Mouse (Mus musculus): ENCODE measurements around the gene Ntm. TPM values are rescaled to one million over a fixed set of nuclear protein-coding genes. Genes with fewer than 3 reads are reported as not detected.

Gene Ntm
- polyA plus RNA-seq, 1 experiment from 2014 or later, result 20.1 TPM

DNA sequence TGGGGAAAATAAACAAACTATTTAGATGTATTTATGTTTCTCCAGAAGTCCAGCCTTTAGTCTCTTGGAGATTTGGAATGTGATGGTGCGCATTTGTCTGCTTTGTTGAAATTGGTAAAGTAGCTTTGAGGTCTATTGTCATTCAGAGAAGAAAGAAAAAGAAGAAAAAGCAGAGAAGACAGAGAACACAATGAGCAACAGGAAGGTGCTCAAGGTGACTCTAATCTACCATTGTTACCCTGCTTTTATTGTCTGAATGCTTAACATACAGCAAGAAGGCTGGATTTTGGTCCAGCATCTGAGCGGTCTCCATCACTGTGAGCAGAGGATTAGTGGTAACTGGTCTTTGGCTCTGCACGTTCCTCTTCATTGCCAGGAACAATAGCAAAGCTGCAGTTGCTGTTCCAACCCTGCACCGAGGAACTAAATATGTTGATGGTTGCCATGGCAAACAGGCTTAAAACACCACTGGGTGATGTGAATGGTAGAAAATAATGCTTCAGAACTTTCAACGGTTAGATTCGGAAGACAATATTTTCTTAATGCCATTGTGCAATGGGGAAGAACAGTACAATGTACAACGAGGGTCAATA, 350.8 kb downstream of the Ntm start:
- H3K36me3 ChIP-seq, result no peaks in the 10 kb centered on the region
- no peaks in the 10 kb centered on the region for H3K9me3 ChIP-seq
- WGBS, result 86% methylated on average over 7 of the region's 7 CpGs
- no peak overlapping the region for H3K4me2 ChIP-seq
- no peak for ATAC-seq (ENCODE audit: insufficient number of reproducible peaks, insufficient read depth, low FRiP score, low TSS enrichment, low read depth)
- no peak overlapping the region for H3K9ac ChIP-seq (replicated peaks)
- no peaks in the 10 kb centered on the region for H3K27me3 ChIP-seq
- no peak overlapping the region for H3K4me3 ChIP-seq (replicated peaks)
- no peak overlapping the region for H3K27ac ChIP-seq
- peaks cover 14% of the 10 kb centered on the region for H3K4me1 ChIP-seq (replicated peaks)

DNA sequence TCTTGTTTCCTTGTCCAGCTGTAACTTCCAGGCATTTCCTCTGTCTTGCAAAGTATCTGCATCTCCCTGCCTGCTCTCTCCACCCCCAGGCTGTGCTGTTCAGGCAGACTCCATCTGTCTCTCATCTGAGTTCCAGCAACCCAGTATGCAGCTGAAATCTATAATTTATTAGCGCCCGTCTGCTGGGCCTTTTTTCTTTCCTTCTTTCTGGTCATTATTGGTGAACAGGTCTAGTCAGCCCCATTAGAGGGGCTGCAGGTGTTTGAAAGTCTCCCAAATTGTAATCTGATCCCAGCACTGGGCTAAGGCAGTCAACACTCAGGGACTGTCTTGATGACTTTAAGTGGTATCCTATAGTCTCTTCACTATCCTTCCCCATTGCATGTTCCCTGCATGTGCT, 352.1 kb downstream of the Ntm start:
- Histone ChIP-seq H3K4me2 (no peak overlapping the region), H3K4me3 (replicated peaks) (no peak overlapping the region), H3K4me1 (replicated peaks) (peaks cover 14% of the 10 kb centered on the region), H3K27me3 (no peaks in the 10 kb centered on the region), H3K27ac (peak overlapping the region; percentile 3; the same call in 1 of the 2 replicates), H3K9ac (replicated peaks) (no peak overlapping the region), H3K36me3 (no peaks in the 10 kb centered on the region), H3K9me3 (no peaks in the 10 kb centered on the region)
- peak; percentile 56; the same call in 1 of the 2 replicates for ATAC-seq (ENCODE audit: insufficient number of reproducible peaks, insufficient read depth, low FRiP score, low TSS enrichment, low read depth)
- 13% methylated on average over 2 of the region's 2 CpGs for WGBS

DNA sequence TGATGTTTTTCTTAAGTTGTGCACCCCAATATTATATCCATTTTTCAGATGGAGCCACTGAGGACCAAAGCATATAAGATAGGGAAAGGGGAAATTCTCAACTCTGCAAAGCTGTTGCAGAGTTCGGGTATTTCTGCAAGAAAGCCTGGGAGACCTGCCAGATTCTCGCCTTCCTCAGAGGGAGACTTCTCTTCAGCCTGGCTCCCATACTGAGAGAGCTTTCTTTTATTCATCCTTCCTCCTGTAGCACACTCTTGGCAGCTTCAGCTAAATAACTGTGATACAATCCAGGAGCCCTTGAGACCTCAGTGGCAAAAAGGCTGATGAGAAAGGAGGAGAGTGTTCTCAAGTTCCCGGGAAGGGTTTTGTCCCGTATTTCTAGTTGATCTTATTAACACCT, 365.3 kb downstream of the Ntm start:
- ATAC-seq (ENCODE audit: insufficient number of reproducible peaks, insufficient read depth, low FRiP score, low TSS enrichment, low read depth), result no peak
- Histone ChIP-seq H3K27ac (no peak overlapping the region), H3K27me3 (peaks cover 17% of the 10 kb centered on the region; the same call in 1 of the 2 replicates), H3K4me2 (no peak overlapping the region), H3K4me3 (replicated peaks) (no peak overlapping the region), H3K9me3 (no peaks in the 10 kb centered on the region), H3K4me1 (replicated peaks) (no peaks in the 10 kb centered on the region), H3K9ac (replicated peaks) (no peak overlapping the region), H3K36me3 (no peaks in the 10 kb centered on the region)
- WGBS, result 19% methylated on average over 4 of the region's 4 CpGs

DNA sequence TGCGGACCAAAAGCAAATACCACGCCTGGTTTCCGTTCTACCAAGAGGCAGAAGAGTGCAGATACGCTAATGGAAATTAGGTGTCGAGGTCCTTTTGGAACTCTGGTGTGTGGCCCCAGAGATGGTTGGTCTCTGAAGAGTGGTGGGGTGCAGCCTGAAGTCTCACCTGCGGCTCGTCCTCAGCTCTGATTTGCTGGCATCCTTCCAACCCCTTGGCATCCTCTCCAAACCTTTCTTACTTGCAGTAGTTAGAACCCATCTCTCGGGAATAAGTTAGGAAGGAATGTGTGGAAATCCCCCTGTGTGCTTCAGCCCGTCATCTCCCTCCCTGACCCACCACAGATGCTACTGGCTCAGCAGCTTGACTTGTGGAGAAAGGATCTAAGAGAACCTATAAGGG, 367.6 kb downstream of the Ntm start:
- Histone ChIP-seq H3K27me3 (peaks cover 17% of the 10 kb centered on the region; the same call in 1 of the 2 replicates), H3K4me1 (replicated peaks) (no peaks in the 10 kb centered on the region), H3K27ac (no peak overlapping the region), H3K36me3 (no peaks in the 10 kb centered on the region), H3K9me3 (no peaks in the 10 kb centered on the region), H3K4me3 (replicated peaks) (no peak overlapping the region), H3K9ac (replicated peaks) (no peak overlapping the region), H3K4me2 (no peak overlapping the region)
- no peak for ATAC-seq (ENCODE audit: insufficient number of reproducible peaks, insufficient read depth, low FRiP score, low TSS enrichment, low read depth)
- 81% methylated on average over 9 of the region's 9 CpGs for WGBS

DNA sequence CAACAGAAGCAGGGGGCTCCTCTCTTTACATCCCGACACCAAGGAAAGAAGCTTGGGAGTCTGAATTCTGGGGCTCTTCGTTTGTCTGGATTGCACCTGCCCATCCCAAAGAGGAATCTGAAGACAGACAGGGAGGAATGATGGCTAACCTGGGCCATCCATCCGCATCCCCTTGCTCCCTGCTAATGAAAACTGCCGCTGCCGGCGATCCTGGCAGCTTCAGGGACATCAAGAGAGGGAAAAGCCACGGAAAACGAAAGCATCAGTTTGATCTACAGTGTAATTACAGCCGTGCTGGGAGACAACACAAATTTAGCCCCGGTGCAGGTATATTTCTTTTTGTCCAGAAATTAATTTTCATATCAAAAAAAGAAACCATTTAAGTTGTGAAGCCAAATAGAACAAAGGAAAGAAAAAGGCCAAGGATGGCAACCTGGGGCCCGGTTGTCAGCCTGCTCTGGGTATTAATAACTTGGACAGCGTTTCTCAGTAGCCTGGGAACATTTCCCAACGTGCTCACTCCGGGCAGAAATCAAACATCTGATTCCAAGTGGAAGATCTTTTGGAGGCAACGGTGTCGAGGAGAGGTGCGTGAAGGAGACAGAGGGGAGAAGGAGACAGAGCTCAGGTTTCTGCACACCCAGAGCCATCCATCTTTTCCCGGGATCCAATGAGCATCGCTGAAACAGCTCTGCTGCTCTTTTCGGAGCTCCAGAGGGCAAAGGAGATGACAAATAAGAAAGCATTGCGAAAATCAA, 368.2 kb downstream of the Ntm start:
- Histone ChIP-seq H3K36me3 (no peaks in the 10 kb centered on the region), H3K9ac (replicated peaks) (no peak overlapping the region), H3K27ac (no peak overlapping the region), H3K4me2 (no peak overlapping the region), H3K4me3 (replicated peaks) (no peak overlapping the region), H3K4me1 (replicated peaks) (no peaks in the 10 kb centered on the region), H3K9me3 (no peaks in the 10 kb centered on the region), H3K27me3 (peaks cover 17% of the 10 kb centered on the region; the same call in 1 of the 2 replicates)
- 72% methylated on average over 21 of the region's 21 CpGs for WGBS
- ATAC-seq (ENCODE audit: insufficient number of reproducible peaks, insufficient read depth, low FRiP score, low TSS enrichment, low read depth), result no peak

DNA sequence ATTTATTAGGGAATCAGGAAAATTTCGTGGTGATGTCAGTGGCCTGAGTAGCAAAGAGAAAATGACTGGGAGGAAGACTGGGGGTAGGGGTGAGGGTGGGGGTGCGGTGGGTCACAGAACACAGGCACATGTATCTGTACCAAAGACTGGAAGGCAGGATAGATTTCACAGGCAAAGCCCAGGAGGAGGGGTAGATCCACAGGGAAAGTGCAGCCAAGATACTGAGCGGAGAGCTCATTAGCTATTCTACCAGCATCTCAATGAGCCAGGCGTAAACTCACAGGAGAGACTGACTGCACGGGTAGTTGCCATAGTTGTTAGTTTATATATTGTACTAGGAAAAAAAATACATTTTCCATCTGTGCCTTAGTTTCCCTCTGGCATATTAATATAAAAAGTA, 375.6 kb downstream of the Ntm start:
- ATAC-seq (ENCODE audit: insufficient number of reproducible peaks, insufficient read depth, low FRiP score, low TSS enrichment, low read depth), result no peak
- WGBS, result 70% methylated on average over 5 of the region's 5 CpGs

DNA sequence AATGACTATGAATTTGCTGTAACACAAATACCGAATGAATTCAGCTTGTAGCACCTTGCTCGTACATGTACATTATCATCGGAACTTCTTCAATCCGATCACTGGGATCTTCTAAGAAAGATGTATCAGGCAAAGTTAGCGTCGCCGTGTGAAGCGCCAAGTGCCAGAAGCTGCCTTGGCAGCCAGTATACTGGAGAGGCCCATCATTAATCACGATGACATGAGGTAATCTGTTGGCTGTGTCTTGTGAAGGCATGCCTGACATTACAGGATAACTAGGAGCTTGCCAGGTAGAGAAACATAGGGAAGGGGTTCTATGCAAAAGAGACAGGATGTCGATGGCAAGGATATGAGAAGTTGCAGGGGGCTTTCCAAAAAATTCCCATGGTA, 376.6 kb downstream of the Ntm start:
- H3K36me3 ChIP-seq, result no peaks in the 10 kb centered on the region
- H3K4me3 ChIP-seq (replicated peaks), result no peak overlapping the region
- H3K27me3 ChIP-seq, result no peaks in the 10 kb centered on the region; the same call in none of the 2 replicates
- WGBS, result 83% methylated on average over 10 of the region's 10 CpGs
- H3K4me1 ChIP-seq (replicated peaks), result 0 out of 2 replicates have a peak, but pooled peaks cover 5% of the 10 kb centered on the region
- H3K9ac ChIP-seq (replicated peaks), result no peak overlapping the region
- H3K27ac ChIP-seq, result no peak overlapping the region
- H3K4me2 ChIP-seq, result no peak overlapping the region
- no peaks in the 10 kb centered on the region for H3K9me3 ChIP-seq
- no peak for ATAC-seq (ENCODE audit: insufficient number of reproducible peaks, insufficient read depth, low FRiP score, low TSS enrichment, low read depth)

More for the DNA sequence above, 375.6 kb downstream of the Ntm start:
- Histone ChIP-seq H3K27ac (no peak overlapping the region), H3K36me3 (no peaks in the 10 kb centered on the region), H3K27me3 (no peaks in the 10 kb centered on the region; the same call in none of the 2 replicates), H3K4me3 (replicated peaks) (no peak overlapping the region), H3K9me3 (no peaks in the 10 kb centered on the region), H3K9ac (replicated peaks) (no peak overlapping the region), H3K4me1 (replicated peaks) (no peaks in the 10 kb centered on the region), H3K4me2 (no peak overlapping the region)

DNA sequence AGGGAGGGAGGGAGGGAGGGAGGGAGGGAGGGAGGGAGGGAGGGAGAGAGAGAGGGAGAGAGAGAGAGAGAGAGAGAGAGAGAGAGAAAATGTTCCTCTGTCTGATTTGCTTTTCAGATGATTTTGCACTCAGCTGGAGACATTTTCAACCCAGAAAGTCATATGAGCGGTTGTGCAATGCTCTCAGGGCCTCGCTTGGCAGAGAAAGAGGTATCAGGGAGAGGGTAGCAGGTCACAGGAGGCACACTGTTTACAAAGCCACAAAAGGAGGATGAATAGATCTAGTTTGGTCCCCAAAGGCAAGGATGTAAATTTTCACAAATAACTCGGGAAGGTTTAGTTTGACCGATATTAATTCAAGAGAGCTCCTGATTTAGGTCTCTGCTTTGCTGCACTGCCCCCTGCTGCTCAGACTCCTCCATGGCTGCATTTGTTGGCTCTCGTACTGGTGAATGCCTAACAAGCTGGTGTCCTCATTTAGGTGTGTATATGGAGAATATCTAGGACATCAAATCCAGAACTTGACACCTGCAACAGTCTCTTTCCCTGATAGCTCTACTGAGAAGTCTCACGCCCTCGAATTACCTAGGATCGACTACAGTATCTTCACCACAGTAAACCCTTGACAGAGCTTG, 377.1 kb downstream of the Ntm start:
- no peak overlapping the region for H3K4me2 ChIP-seq
- no peak overlapping the region for H3K27ac ChIP-seq
- H3K9me3 ChIP-seq, result no peaks in the 10 kb centered on the region
- no peak for ATAC-seq (ENCODE audit: insufficient number of reproducible peaks, insufficient read depth, low FRiP score, low TSS enrichment, low read depth)
- no peaks in the 10 kb centered on the region for H3K36me3 ChIP-seq
- H3K4me1 ChIP-seq (replicated peaks), result 0 out of 2 replicates have a peak, but pooled peaks cover 8% of the 10 kb centered on the region
- H3K4me3 ChIP-seq (replicated peaks), result no peak overlapping the region
- whole genome bisulfite sequencing, result 62% methylated on average over 8 of the region's 8 CpGs
- H3K27me3 ChIP-seq, result no peaks in the 10 kb centered on the region; the same call in none of the 2 replicates
- H3K9ac ChIP-seq (replicated peaks), result no peak overlapping the region

DNA sequence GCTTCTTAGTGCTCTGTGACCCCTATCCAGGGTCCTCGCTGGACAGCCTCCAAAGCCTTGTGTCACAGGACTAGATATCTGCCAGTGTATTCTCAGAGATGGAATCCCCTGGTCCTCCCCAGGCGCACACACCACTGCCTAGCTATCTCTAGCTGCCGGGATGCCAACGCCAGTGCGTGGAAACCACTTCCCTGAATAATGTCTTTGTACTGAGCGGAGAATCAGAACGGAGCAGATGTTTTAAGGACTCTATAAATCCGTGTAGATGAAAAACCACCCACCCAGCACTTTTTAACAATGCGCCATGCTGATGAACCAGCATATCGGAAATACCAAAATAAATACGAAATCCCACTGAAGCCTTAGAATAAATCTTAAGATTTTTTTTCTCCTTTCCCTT, 384.7 kb downstream of the Ntm start:
- Histone ChIP-seq H3K9ac (replicated peaks) (no peak overlapping the region), H3K36me3 (no peaks in the 10 kb centered on the region), H3K27ac (no peak overlapping the region), H3K4me2 (no peak overlapping the region), H3K4me3 (replicated peaks) (no peak overlapping the region), H3K27me3 (no peaks in the 10 kb centered on the region; the same call in 1 of the 2 replicates), H3K4me1 (replicated peaks) (0 out of 2 replicates have a peak, but pooled peaks cover 8% of the 10 kb centered on the region), H3K9me3 (no peaks in the 10 kb centered on the region)
- 85% methylated on average over 11 of the region's 11 CpGs for WGBS
- ATAC-seq (ENCODE audit: insufficient number of reproducible peaks, insufficient read depth, low FRiP score, low TSS enrichment, low read depth), result no peak

DNA sequence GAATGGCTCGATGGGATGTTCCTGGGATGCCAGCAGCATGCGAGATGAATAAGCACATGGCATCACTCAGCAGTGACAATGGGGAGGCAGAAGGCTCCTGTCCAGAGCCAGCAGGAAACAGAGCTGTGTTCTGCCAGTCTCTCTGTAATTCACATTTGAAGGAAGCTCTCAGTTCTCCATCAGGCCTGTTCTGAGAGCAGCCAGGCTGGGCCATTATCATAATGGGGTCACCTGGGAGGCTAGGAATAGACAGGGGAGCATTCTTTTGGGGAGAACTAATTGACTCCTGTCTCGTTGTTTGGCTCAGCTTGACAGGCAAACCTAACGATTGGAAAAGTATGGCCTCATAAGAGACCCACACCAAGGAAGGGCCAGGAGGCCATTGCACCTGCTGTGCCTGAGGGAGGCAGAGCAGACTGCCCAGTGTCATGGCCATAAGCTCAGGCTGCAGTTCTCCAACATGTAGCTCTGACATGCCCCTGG, 386.8 kb downstream of the Ntm start:
- Histone ChIP-seq H3K4me3 (replicated peaks) (no peak overlapping the region), H3K36me3 (no peaks in the 10 kb centered on the region), H3K27me3 (no peaks in the 10 kb centered on the region; the same call in 1 of the 2 replicates), H3K4me1 (replicated peaks) (no peaks in the 10 kb centered on the region), H3K27ac (no peak overlapping the region), H3K4me2 (no peak overlapping the region), H3K9me3 (no peaks in the 10 kb centered on the region), H3K9ac (replicated peaks) (no peak overlapping the region)
- 48% methylated on average over 4 of the region's 4 CpGs for WGBS
- ATAC-seq (ENCODE audit: insufficient number of reproducible peaks, insufficient read depth, low FRiP score, low TSS enrichment, low read depth), result no peak

DNA sequence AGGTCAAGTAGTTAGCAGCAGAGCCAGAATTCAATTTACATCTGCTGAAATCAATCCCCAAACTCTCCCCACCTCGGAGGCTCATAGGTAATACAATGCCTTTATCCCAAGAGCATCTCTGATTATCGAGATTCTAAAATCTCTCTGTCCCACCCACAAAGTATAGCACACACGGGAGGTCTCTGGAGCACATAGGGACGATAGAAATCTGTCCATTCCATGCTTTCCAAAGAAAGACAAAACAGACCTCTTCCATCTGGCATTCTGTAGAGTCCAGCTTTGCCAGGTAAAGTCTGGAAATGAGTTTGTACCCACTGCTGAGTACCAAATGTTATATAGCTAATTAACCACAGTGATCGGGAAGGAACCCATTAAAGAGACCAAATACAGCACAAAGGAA, 388.4 kb downstream of the Ntm start:
- H3K4me3 ChIP-seq (replicated peaks), result no peak overlapping the region
- ATAC-seq (ENCODE audit: insufficient number of reproducible peaks, insufficient read depth, low FRiP score, low TSS enrichment, low read depth), result no peak

More for the DNA sequence above, 388.4 kb downstream of the Ntm start:
- H3K9ac ChIP-seq (replicated peaks), result no peak overlapping the region
- no peak overlapping the region for H3K4me2 ChIP-seq
- no peaks in the 10 kb centered on the region for H3K4me1 ChIP-seq (replicated peaks)
- no peaks in the 10 kb centered on the region; the same call in 1 of the 2 replicates for H3K27me3 ChIP-seq
- 67% methylated on average over 5 of the region's 5 CpGs for WGBS
- no peaks in the 10 kb centered on the region for H3K36me3 ChIP-seq
- no peaks in the 10 kb centered on the region for H3K9me3 ChIP-seq
- no peak overlapping the region for H3K27ac ChIP-seq

Data from limb, embryonic 12.5 days (tissue).